Mouse (Mus musculus) T-cell, adult 2 months (primary cell): ENCODE measurements around the gene Olfr1046.
"Not testable (repeated sequence)": the region's sequence is repeated elsewhere in the genome, so short reads cannot be mapped to it uniquely, and the experiment has no call there.

Experiments
- DNase-seq: peaks from one replicate; pipeline ENCODE4 v3.0.0; 2022; ENCODE audit warnings: low spot score

Olfr1046 gene

DNA sequence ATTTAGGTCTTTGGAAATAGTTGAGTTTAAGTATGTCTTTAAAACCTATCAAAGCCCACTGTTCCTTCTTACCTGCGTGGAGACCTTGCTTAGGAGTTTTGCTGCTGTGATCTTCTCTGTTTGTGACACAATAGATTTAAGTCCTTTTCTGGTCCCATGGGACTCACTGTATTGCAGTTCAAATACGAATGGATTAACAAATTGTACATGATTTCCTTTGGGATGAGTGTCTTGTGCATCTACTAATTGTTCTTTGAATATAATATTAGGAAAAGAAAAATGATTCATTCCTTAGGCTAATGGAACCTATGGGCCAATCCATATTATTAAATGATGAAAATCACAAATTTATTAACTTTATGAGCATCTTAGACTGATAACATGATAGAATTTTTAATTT, at the start of gene Olfr1046:
Gene Olfr1046, minus strand, starts transcription at position 101 of the 400 bp plus-strand sequence.
- no peak for DNase-seq

DNA sequence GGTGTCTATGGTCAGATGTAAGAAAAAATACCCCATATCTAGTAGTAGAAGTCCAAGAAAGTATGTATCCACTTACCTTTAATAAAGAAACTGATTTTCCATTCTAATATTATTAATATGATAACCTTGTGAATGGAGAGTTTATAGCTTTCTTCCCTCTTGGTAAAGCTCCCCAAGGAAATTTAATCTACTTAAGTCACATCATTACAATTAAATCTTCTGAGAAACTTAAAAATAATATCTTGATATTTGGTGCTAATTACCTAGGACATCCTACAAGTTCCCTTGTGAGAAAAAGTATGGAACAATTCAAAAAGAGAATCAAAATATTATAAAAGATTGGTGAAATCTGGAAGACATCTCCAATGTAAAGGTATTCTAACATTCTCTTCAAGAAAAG, 39.1 kb upstream of the Olfr1046 start, which contains the start of gene Olfr1049:
Gene Olfr1049, minus strand, starts transcription at position 101 of the 400 bp plus-strand sequence.
- DNase-seq, result not testable (repeated sequence)

DNA sequence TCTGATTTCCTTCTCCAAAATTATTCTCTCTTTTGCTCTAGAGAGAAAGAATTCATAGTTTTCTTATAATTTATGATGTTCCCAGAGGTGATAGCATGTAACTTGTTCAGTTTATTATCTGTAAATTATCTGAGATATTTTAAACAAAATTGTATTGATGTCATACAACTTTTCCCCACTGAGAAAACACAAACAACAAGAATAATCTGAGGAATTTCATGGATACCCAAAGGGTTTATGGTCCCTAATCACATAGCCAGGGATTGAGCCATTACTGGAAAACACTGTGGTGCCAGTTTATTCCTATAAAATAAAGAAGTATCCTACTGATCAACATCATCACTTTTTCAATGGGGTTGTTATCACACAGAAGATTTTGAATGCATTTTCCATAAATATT, 21.1 kb upstream of the Olfr1046 start, which contains the start of gene Olfr1048:
Gene Olfr1048, minus strand, starts transcription at position 101 of the 400 bp plus-strand sequence.
- no peak for DNase-seq

DNA sequence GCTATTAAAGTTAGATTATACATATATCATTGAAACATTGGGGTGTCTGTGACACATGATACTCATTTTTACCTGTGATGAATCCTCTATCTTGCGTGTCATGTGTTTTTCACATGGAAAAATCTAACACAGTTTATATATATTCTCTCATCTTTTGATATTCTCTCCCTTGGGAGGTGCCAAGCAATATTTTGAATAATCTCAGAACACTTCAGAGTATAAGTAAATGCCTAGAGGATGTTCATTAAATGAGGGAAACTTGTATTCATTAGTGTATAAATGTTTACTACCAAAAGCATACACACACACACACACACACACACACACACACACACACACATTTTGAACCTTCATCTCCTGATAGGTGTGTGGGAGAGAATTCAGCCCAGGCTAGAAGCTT, 12.2 kb upstream of the Olfr1046 start, which contains the start of gene Olfr1047:
Gene Olfr1047, minus strand, starts transcription at position 101 of the 400 bp plus-strand sequence.
- DNase-seq, result no peak

DNA sequence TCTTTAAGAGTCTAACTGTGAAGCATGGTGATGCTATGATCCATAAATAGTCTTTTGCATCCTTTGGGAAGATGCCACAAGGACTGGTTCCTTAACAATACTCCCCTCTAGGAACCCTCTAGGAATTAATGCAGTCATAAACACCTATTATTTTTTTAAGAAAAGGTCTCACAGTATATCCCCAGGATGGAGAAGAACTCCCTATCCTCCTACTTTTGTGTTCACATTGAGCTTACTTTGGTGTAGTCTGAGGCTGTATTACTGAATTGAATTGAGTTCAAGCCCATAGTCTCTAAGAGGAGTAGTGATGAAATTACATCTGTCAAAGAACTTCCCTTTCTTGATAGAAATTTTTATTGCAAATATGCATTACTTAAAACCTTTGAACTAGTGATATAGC, 16.2 kb downstream of the Olfr1046 start, which contains the start of gene Olfr1045:
Gene Olfr1045, minus strand, starts transcription at position 101 of the 400 bp plus-strand sequence.
- DNase-seq, result no peak

DNA sequence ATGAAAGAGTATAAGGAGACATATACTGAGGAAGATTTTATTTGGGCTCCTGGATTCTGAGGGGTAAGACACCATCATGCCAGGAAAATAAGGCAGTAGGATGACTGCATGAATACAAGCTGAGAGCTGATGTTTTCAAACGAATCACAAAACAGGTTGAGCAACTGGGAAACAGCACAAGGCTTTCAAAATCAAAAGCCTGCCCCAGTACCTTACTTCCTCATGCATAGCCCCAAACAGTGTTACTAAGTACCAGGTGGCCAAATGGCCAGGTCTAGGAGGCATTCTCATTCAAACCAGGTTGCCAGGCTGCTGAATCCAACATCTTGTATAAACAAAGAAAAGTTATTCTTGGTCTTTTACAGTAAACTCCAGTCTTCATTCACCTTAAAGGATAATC, 23.3 kb downstream of the Olfr1046 start:
- DNase-seq, result no peak

DNA sequence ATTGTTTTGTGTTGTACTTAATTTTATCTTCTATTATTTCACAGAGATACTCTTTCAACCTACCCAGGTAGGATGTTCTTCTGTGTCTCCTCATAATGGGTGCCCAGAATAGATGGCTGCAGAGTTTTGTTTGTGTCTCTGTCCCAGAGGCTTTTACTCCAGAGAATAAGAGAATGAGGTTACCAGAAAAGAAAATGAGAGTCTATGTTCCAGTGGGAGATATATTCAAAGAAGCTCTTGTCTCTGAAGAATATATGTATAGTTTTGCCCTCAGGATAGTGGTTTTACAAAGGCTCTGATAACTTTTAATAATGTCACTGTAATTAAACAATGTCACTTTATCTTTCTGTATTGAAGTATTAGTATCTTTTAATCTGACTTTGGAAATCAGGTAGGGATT, 33.5 kb downstream of the Olfr1046 start, which contains the start of gene Olfr52:
Gene Olfr52, minus strand, starts transcription at position 101 of the 400 bp plus-strand sequence.
- no peak for DNase-seq

DNA sequence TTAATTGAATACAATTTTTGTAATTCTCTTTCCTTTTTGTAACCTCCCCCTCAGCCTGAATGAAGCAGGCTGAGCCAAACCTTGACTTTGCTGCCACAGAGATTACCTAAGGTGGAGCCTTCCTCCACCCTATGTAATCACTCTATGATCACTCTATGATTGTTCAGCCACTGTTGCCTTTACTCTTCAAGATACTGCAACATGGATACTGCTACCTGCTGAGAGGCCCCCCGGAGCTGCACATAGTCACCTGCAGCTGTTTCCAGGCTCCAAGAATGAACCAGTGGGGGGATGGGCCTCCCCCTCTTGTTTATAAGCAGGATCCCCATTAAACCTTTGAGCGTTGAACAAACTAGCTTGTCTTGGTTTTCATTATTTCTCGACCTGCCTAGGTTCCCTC, 39.2 kb downstream of the Olfr1046 start:
- DNase-seq, result no peak

DNA sequence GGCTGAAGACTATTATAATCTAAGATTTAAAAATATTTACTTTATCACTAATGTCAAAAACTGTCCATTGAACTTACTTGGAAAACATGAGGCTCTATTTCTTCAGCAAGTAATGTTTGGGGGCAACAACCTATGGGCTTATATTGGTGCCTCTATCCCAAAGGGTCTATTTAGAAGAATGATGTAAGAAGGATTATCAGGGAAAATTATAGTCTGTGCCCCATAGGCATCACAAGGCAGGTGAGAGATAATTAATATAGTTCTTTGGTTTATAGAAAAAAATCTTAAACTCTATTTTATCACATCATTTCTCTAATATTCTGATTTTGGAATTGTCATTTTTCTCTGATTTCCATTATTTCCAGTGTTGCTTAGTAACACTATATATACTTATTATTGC, 41.4 kb downstream of the Olfr1046 start, which contains the start of gene Olfr1044:
Gene Olfr1044, minus strand, starts transcription at position 101 of the 400 bp plus-strand sequence.
- DNase-seq, result no peak

DNA sequence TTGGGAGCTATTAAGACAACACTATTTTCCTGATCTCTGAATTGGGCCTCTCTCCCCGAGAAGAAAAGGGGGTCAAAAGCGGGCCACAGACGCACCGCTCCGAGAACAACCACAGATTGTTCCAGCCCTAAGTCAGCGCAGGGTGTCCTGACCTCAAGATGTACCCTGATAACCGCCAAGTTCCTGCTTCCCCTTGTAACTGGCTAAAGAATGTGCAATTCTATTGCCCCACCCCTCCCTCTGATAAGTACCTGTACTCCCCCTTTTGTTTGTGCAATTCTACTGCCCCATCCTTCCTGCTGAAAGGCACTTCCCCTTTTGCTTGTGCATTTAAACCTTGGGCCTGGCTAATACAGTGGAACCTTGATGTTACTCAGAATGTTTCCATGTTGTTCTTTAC, 43.7 kb downstream of the Olfr1046 start:
- DNase-seq, result not testable (repeated sequence)

DNA sequence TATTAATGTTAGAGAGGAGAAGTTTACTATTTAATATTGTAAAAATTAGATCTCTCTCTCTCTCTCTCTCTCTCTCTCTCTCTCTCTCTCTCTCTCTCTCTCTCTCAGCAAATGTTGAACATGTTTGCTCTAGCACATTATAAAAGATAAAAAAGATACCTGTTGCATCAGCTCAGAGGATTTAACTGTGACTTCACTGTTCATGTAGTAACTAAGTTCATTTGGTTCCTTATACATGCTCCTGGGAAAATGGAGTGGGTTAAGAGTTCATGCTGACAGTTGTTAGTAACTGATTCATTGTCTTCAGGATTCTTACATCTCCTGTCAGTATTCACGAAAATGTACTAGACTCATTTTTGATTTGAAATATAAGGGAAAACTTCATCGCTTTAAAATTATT, 51.7 kb downstream of the Olfr1046 start, which contains the start of gene Olfr1043:
Gene Olfr1043, minus strand, starts transcription at position 101 of the 400 bp plus-strand sequence.
- DNase-seq, result no peak
